Mouse (Mus musculus) heart, embryonic 13.5 days (tissue): Measurements from ENCODE around the gene Cfap298. TPM values are rescaled to one million over a fixed set of nuclear protein-coding genes. Genes with fewer than 3 reads are reported as not detected.

Experiments used
- ATAC-seq: fragments of 200-750 bp; cut with Nextera tagmentation; 2 replicates; pipeline ENCODE4 v1.8.0; 2017; ENCODE audit warnings: moderate TSS enrichment; ENCODE audit not compliant: insufficient number of reproducible peaks, low FRiP score, low TSS enrichment; ENCODE audit errors: extremely low read depth
- H3K27ac ChIP-seq: fragments of 300-500 bp; sonication (generic); replicated peaks from 2 replicates; pipeline ENCODE4 v1.5.1; 2015; ENCODE audit warnings: moderate library complexity, mild to moderate bottlenecking, inconsistent platforms
- H3K27me3 ChIP-seq: fragments of 300-500 bp; sonication (generic); replicated peaks from 2 replicates; pipeline ENCODE4 v1.6.1; 2015; ENCODE audit warnings: mild to moderate bottlenecking, inconsistent platforms
- H3K36me3 ChIP-seq: fragments of 300-500 bp; sonication (generic); 2 replicates; pipeline ENCODE4 v1.6.1; 2015; ENCODE audit warnings: mild to moderate bottlenecking, inconsistent platforms
- H3K4me1 ChIP-seq: fragments of 300-500 bp; sonication (generic); 2 replicates; pipeline ENCODE4 v1.6.1; 2015; ENCODE audit warnings: inconsistent platforms
- H3K4me2 ChIP-seq: fragments of 300-500 bp; sonication (generic); 2 replicates; pipeline ENCODE4 v1.6.1; 2015; ENCODE audit warnings: inconsistent platforms, mild to moderate bottlenecking, moderate library complexity
- H3K4me3 ChIP-seq: fragments of 300-500 bp; sonication (generic); 2 replicates; pipeline ENCODE4 v1.5.1; 2015; ENCODE audit warnings: moderate library complexity, mild to moderate bottlenecking, inconsistent platforms
- H3K9ac ChIP-seq: fragments of 300-500 bp; sonication (generic); 2 replicates; pipeline ENCODE4 v1.6.1; 2015; ENCODE audit warnings: inconsistent platforms, mild to moderate bottlenecking, moderate library complexity
- H3K9me3 ChIP-seq: fragments of 300-500 bp; sonication (generic); 2 replicates; pipeline ENCODE4 v1.6.1; 2016; ENCODE audit warnings: inconsistent platforms
- WGBS: fragments of 180-500 bp; shearing (Covaris S2); methylation state at CpG from one replicate; pipeline ENCODE4 v1.1.7; 2015; ENCODE audit warnings: mixed read lengths; 5-methylcytosine and 5-hydroxymethylcytosine counted together
- polyA plus RNA-seq: library from polyadenylated mRNA; unstranded; fragments of >200 nt; fragmentation: Nextera tagmentation; extraction: Ambion mirVana; gene quantifications from 2 replicates; pipeline ENCODE4 v1.2.1, GENCODE M21; 2015

The Cfap298 gene
- 34.6 and 36.9 TPM in 2 replicates for polyA plus RNA-seq

- Histone ChIP-seq H3K9ac (peak within 1 kb of the TSS; percentile 83), H3K9me3 (no peaks in the 10 kb centered on the region), H3K36me3 (peaks cover 24% of the 10 kb centered on the region), H3K27ac (peak within 1 kb of the TSS; percentile 81), H3K4me2 (peak within 1 kb of the TSS; percentile 86), H3K4me3 (peak within 1 kb of the TSS; percentile 81), H3K4me1 (peaks cover 9% of the 10 kb centered on the region; the same call in 1 of the 2 replicates), H3K27me3 (no peaks in the 10 kb centered on the region)
- peak; percentile 89 for ATAC-seq
- WGBS = 0% methylated on average over 56 of the region's 56 CpGs
Measured at GRCm38 (mm10) chr16:90934687-90935328, at the start of gene Cfap298. Gene Cfap298 (minus strand): TSS chr16:90935114.

GRCm38 (mm10) chr16:90971004-90971403, 36.1 kb upstream of the Cfap298 start:
- Histone ChIP-seq H3K4me2 (no peak overlapping the region), H3K36me3 (peaks cover 58% of the 10 kb centered on the region), H3K9ac (no peak overlapping the region), H3K9me3 (no peaks in the 10 kb centered on the region), H3K27me3 (no peaks in the 10 kb centered on the region), H3K4me1 (no peaks in the 10 kb centered on the region), H3K4me3 (no peak overlapping the region), H3K27ac (no peak overlapping the region)
- no peak for ATAC-seq
- 63% methylated on average over 6 of the region's 6 CpGs for WGBS

GRCm38 (mm10) chr16:90966241-90966640, 31.3 kb upstream of the Cfap298 start:
- Histone ChIP-seq H3K27ac (no peak overlapping the region), H3K4me3 (no peak overlapping the region), H3K4me1 (no peaks in the 10 kb centered on the region), H3K27me3 (no peaks in the 10 kb centered on the region), H3K36me3 (peaks cover 61% of the 10 kb centered on the region), H3K9me3 (no peaks in the 10 kb centered on the region), H3K4me2 (no peak overlapping the region), H3K9ac (no peak overlapping the region)
- no peak for ATAC-seq
- 79% methylated on average over 4 of the region's 4 CpGs for WGBS

GRCm38 (mm10) chr16:90964302-90964701, 29.4 kb upstream of the Cfap298 start:
- peak overlapping the region; percentile 13 for H3K4me2 ChIP-seq
- H3K27me3 ChIP-seq = no peaks in the 10 kb centered on the region
- no peak overlapping the region for H3K27ac ChIP-seq
- no peaks in the 10 kb centered on the region for H3K9me3 ChIP-seq
- no peak overlapping the region for H3K9ac ChIP-seq
- H3K36me3 ChIP-seq = peaks cover 64% of the 10 kb centered on the region
- no peak overlapping the region for H3K4me3 ChIP-seq
- no peak for ATAC-seq
- H3K4me1 ChIP-seq = no peaks in the 10 kb centered on the region
- 61% methylated on average over 10 of the region's 10 CpGs for WGBS

GRCm38 (mm10) chr16:90963866-90964265, 29.0 kb upstream of the Cfap298 start:
- Histone ChIP-seq H3K4me1 (no peaks in the 10 kb centered on the region), H3K9ac (no peak overlapping the region), H3K4me3 (no peak overlapping the region), H3K27me3 (no peaks in the 10 kb centered on the region), H3K36me3 (peaks cover 61% of the 10 kb centered on the region), H3K4me2 (peak overlapping the region; percentile 13), H3K9me3 (no peaks in the 10 kb centered on the region), H3K27ac (no peak overlapping the region)
- WGBS = 70% methylated on average over 10 of the region's 10 CpGs
- no peak for ATAC-seq

- H3K4me1 ChIP-seq = no peaks in the 10 kb centered on the region
- H3K27me3 ChIP-seq = no peaks in the 10 kb centered on the region
- no peaks in the 10 kb centered on the region for H3K9me3 ChIP-seq
- no peak overlapping the region for H3K4me3 ChIP-seq
- no peak overlapping the region for H3K4me2 ChIP-seq
- no peak overlapping the region for H3K27ac ChIP-seq
- 85% methylated on average over 4 of the region's 4 CpGs for WGBS
- peaks cover 55% of the 10 kb centered on the region for H3K36me3 ChIP-seq
- no peak for ATAC-seq
- H3K9ac ChIP-seq = no peak overlapping the region
Measured at GRCm38 (mm10) chr16:90963231-90963630, 28.3 kb upstream of the Cfap298 start.

GRCm38 (mm10) chr16:90958301-90959085, 23.6 kb upstream of the Cfap298 start:
- no peak for ATAC-seq
- no peak overlapping the region for H3K4me2 ChIP-seq
- no peak overlapping the region for H3K27ac ChIP-seq
- no peak overlapping the region for H3K4me3 ChIP-seq
- no peaks in the 10 kb centered on the region for H3K9me3 ChIP-seq
- H3K27me3 ChIP-seq = no peaks in the 10 kb centered on the region
- H3K4me1 ChIP-seq = 0 out of 2 replicates have a peak, but pooled peaks cover 2% of the 10 kb centered on the region
- 74% methylated on average over 5 of the region's 5 CpGs for WGBS
- peaks cover 45% of the 10 kb centered on the region for H3K36me3 ChIP-seq
- no peak overlapping the region for H3K9ac ChIP-seq

- H3K27ac ChIP-seq = peak overlapping the region; percentile 41
- peaks cover 47% of the 10 kb centered on the region for H3K36me3 ChIP-seq
- no peak overlapping the region for H3K9ac ChIP-seq
- no peaks in the 10 kb centered on the region for H3K27me3 ChIP-seq
- H3K4me2 ChIP-seq = no peak overlapping the region
- H3K9me3 ChIP-seq = no peaks in the 10 kb centered on the region
- no peak overlapping the region for H3K4me3 ChIP-seq
- no peak for ATAC-seq
- peaks cover 8% of the 10 kb centered on the region; the same call in 1 of the 2 replicates for H3K4me1 ChIP-seq
- WGBS = 58% methylated on average over 6 of the region's 6 CpGs
Measured at GRCm38 (mm10) chr16:90955494-90955893, 20.6 kb upstream of the Cfap298 start.

GRCm38 (mm10) chr16:90953770-90954169, 18.9 kb upstream of the Cfap298 start:
- H3K27ac ChIP-seq = no peak overlapping the region
- H3K4me1 ChIP-seq = peaks cover 11% of the 10 kb centered on the region; the same call in 1 of the 2 replicates
- H3K9me3 ChIP-seq = no peaks in the 10 kb centered on the region
- ATAC-seq = no peak
- no peak overlapping the region for H3K4me2 ChIP-seq
- H3K36me3 ChIP-seq = peaks cover 42% of the 10 kb centered on the region
- H3K9ac ChIP-seq = no peak overlapping the region
- no peak overlapping the region for H3K4me3 ChIP-seq
- no peaks in the 10 kb centered on the region for H3K27me3 ChIP-seq
- WGBS = 91% methylated on average over 6 of the region's 6 CpGs

- Histone ChIP-seq H3K27me3 (no peaks in the 10 kb centered on the region), H3K4me1 (peaks cover 11% of the 10 kb centered on the region; the same call in 1 of the 2 replicates), H3K4me3 (no peak overlapping the region), H3K4me2 (no peak overlapping the region), H3K9me3 (no peaks in the 10 kb centered on the region), H3K27ac (no peak overlapping the region), H3K9ac (no peak overlapping the region), H3K36me3 (peaks cover 42% of the 10 kb centered on the region)
- 78% methylated on average over 9 of the region's 9 CpGs for WGBS
- ATAC-seq = no peak
Measured at GRCm38 (mm10) chr16:90953147-90953546, 18.2 kb upstream of the Cfap298 start.

GRCm38 (mm10) chr16:90950354-90950963, 15.5 kb upstream of the Cfap298 start:
- WGBS = 37% methylated on average over 17 of the region's 17 CpGs
- Histone ChIP-seq H3K4me1 (peaks cover 11% of the 10 kb centered on the region; the same call in 1 of the 2 replicates), H3K27me3 (no peaks in the 10 kb centered on the region), H3K9me3 (no peaks in the 10 kb centered on the region), H3K36me3 (peaks cover 41% of the 10 kb centered on the region), H3K9ac (no peak overlapping the region), H3K27ac (no peak overlapping the region), H3K4me3 (no peak overlapping the region), H3K4me2 (no peak overlapping the region)
- no peak for ATAC-seq
